Mouse (Mus musculus): ENCODE measurements around the gene Crtap.
"Not testable (repeated sequence)": the region's sequence is repeated elsewhere in the genome, so short reads cannot be mapped to it uniquely, and the experiment has no call there.

Crtap gene

GRCm38 (mm10) chr9:114395258-114395657, 4.8 kb upstream of the Crtap start:
- no peak for DNase-seq (ENCODE audit: low read depth)

GRCm38 (mm10) chr9:114394677-114395076, 4.2 kb upstream of the Crtap start:
- no peak for DNase-seq (ENCODE audit: low read depth)

- DNase-seq (ENCODE audit: low read depth), result not testable (repeated sequence)
Measured at GRCm38 (mm10) chr9:114394136-114394535, 3.7 kb upstream of the Crtap start.

- DNase-seq (ENCODE audit: low read depth), result no peak
Measured at GRCm38 (mm10) chr9:114390749-114391075, 237 bp upstream of the Crtap start.

GRCm38 (mm10) chr9:114389371-114389904, 1.0 kb downstream of the Crtap start:
- no peak for DNase-seq (ENCODE audit: low read depth)

- DNase-seq (ENCODE audit: low read depth), result no peak
Measured at GRCm38 (mm10) chr9:114388701-114389370, 1.6 kb downstream of the Crtap start.

- no peak for DNase-seq (ENCODE audit: low read depth)
Measured at GRCm38 (mm10) chr9:114388288-114388687, 2.2 kb downstream of the Crtap start.

GRCm38 (mm10) chr9:114387086-114387485, 3.4 kb downstream of the Crtap start:
- DNase-seq (ENCODE audit: low read depth), result no peak

- DNase-seq (ENCODE audit: low read depth), result no peak
Measured at GRCm38 (mm10) chr9:114385160-114385559, 5.3 kb downstream of the Crtap start.

- DNase-seq (ENCODE audit: low read depth), result no peak
Measured at GRCm38 (mm10) chr9:114384691-114385090, 5.8 kb downstream of the Crtap start.

- no peak for DNase-seq (ENCODE audit: low read depth)
Measured at GRCm38 (mm10) chr9:114382936-114383710, 7.4 kb downstream of the Crtap start.

- no peak for DNase-seq (ENCODE audit: low read depth)
Measured at GRCm38 (mm10) chr9:114380881-114381733, 9.4 kb downstream of the Crtap start.

GRCm38 (mm10) chr9:114379871-114380270, 10.6 kb downstream of the Crtap start:
- DNase-seq (ENCODE audit: low read depth), result no peak

- DNase-seq (ENCODE audit: low read depth), result no peak
Measured at GRCm38 (mm10) chr9:114377168-114377567, 13.3 kb downstream of the Crtap start.

GRCm38 (mm10) chr9:114375276-114375962, 15.1 kb downstream of the Crtap start:
- no peak for DNase-seq (ENCODE audit: low read depth)

- DNase-seq (ENCODE audit: low read depth), result not testable (repeated sequence)
Measured at GRCm38 (mm10) chr9:114371717-114372116, 18.8 kb downstream of the Crtap start.

GRCm38 (mm10) chr9:114369389-114369788, 21.1 kb downstream of the Crtap start:
- DNase-seq (ENCODE audit: low read depth), result not testable (repeated sequence)

- DNase-seq (ENCODE audit: low read depth), result no peak
Measured at GRCm38 (mm10) chr9:114368471-114368858, 22.0 kb downstream of the Crtap start.

GRCm38 (mm10) chr9:114367783-114368470, 22.5 kb downstream of the Crtap start:
- DNase-seq (ENCODE audit: low read depth), result no peak

GRCm38 (mm10) chr9:114329855-114330254, 60.6 kb downstream of the Crtap start, which contains the start of gene Bcl2a1c:
Gene Bcl2a1c, plus strand, starts transcription at chr9:114330135.
- not testable (repeated sequence) for DNase-seq (ENCODE audit: low read depth)

- not testable (repeated sequence) for DNase-seq (ENCODE audit: low read depth)
Measured at GRCm38 (mm10) chr9:114328332-114328731, 62.1 kb downstream of the Crtap start.
